Mouse (Mus musculus) embryonic facial prominence, embryonic 12.5 days (tissue): ENCODE measurements around the gene Rab10. TPM values are rescaled to one million over a fixed set of nuclear protein-coding genes. Genes with fewer than 3 reads are reported as not detected.

Experiments used
- ATAC-seq: fragments of 200-750 bp; cut with Nextera tagmentation; 2 replicates; pipeline ENCODE4 v1.8.0; 2017; ENCODE audit not compliant: insufficient number of reproducible peaks, insufficient read depth, low FRiP score, low TSS enrichment
- H3K27ac ChIP-seq: fragments of 300-500 bp; sonication (generic); 2 replicates; pipeline ENCODE4 v1.5.1; 2016; ENCODE audit warnings: mild to moderate bottlenecking
- H3K27me3 ChIP-seq: fragments of 300-500 bp; sonication (generic); 2 replicates; pipeline ENCODE4 v1.6.1; 2016; ENCODE audit warnings: mild to moderate bottlenecking, moderate library complexity
- H3K36me3 ChIP-seq: fragments of 300-500 bp; sonication (generic); 2 replicates; pipeline ENCODE4 v1.6.1; 2016; ENCODE audit warnings: mild to moderate bottlenecking
- H3K4me1 ChIP-seq: fragments of 300-500 bp; sonication (generic); 2 replicates; pipeline ENCODE4 v1.6.1; 2016
- H3K4me2 ChIP-seq: fragments of 300-500 bp; sonication (generic); replicated peaks from 2 replicates; pipeline ENCODE4 v1.6.1; 2016; ENCODE audit warnings: mild to moderate bottlenecking, moderate library complexity
- H3K4me3 ChIP-seq: fragments of 300-500 bp; sonication (generic); 2 replicates; pipeline ENCODE4 v1.5.1; 2016; ENCODE audit warnings: mild to moderate bottlenecking
- H3K9ac ChIP-seq: fragments of 300-500 bp; sonication (generic); 2 replicates; pipeline ENCODE4 v1.6.1; 2016; ENCODE audit warnings: mild to moderate bottlenecking, moderate library complexity
- H3K9me3 ChIP-seq: fragments of 300-500 bp; sonication (generic); 2 replicates; pipeline ENCODE4 v1.6.1; 2016; ENCODE audit warnings: mild to moderate bottlenecking, moderate library complexity
- WGBS: fragments of 180-500 bp; shearing (Covaris S2); methylation state at CpG from one replicate; pipeline ENCODE4 v1.1.7; 2016; 5-methylcytosine and 5-hydroxymethylcytosine counted together
- polyA plus RNA-seq: library from polyadenylated mRNA; unstranded; fragments of >200 nt; fragmentation: Nextera tagmentation; extraction: Ambion mirVana; gene quantifications from 2 replicates; pipeline ENCODE4 v1.2.1, GENCODE M21; 2016

Gene Rab10
- polyA plus RNA-seq, 1 experiment from 2014 or later, result 121 TPM

- WGBS, result 97% methylated on average over 1 of the region's 1 CpGs
- H3K4me3 ChIP-seq, result no peak overlapping the region
- no peak overlapping the region for H3K4me2 ChIP-seq
- peaks cover 9% of the 10 kb centered on the region for H3K36me3 ChIP-seq
- no peak for ATAC-seq
- no peak overlapping the region for H3K9ac ChIP-seq
- no peaks in the 10 kb centered on the region for H3K27me3 ChIP-seq
- no peaks in the 10 kb centered on the region for H3K9me3 ChIP-seq
- H3K27ac ChIP-seq, result no peak overlapping the region
- H3K4me1 ChIP-seq, result no peaks in the 10 kb centered on the region
Measured at GRCm38 (mm10) chr12:3291849-3292248, 17.9 kb downstream of the Rab10 start.

DNA sequence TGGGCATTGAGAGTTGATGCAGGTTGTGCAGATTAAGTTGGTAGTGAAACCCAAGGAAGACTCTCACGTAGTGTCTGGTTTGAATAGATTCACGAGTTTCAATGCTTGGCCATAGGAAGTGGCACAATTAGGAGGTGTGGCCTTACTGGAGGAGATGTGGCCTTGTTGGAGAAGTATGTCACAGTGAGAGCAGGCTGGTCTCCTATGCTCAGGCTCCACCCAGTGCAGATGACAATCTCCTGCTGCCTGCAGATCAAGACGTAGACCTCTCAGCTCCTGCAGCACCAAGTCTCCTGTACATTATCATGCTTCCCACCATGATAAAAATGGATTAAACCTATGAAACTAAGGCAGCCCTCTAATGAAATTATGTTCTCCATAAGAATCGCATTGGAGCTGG, 18.7 kb downstream of the Rab10 start:
- WGBS, result 92% methylated on average over 4 of the region's 4 CpGs

DNA sequence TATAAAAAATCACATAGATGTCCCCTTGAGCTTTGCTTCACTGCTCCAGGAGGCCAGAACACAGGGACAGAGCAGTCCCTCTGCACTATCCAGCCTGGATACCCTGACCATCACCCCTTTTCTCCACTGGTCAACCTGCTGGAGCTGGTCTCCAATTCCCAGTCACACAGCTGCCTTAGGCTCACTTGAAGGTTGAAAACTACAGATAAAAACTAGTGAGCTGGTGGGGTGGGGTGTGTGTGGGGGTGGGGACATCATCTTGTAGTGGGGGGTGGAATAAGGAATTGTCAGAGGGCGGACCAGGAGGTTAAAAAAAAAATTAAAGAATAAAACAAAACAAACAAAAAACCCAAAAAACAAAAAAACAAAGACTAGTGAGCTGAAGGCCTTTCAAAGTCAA, 21.3 kb downstream of the Rab10 start:
- Histone ChIP-seq H3K9ac (no peak overlapping the region), H3K27ac (no peak overlapping the region), H3K4me3 (no peak overlapping the region), H3K4me2 (no peak overlapping the region), H3K4me1 (no peaks in the 10 kb centered on the region), H3K36me3 (peaks cover 9% of the 10 kb centered on the region), H3K27me3 (no peaks in the 10 kb centered on the region), H3K9me3 (no peaks in the 10 kb centered on the region)
- 93% methylated on average over 1 of the region's 1 CpGs for WGBS
- ATAC-seq, result no peak

More for the DNA sequence above, 18.7 kb downstream of the Rab10 start:
- no peaks in the 10 kb centered on the region for H3K27me3 ChIP-seq
- H3K4me3 ChIP-seq, result no peak overlapping the region
- ATAC-seq, result no peak
- no peaks in the 10 kb centered on the region for H3K9me3 ChIP-seq
- H3K36me3 ChIP-seq, result peaks cover 9% of the 10 kb centered on the region
- H3K27ac ChIP-seq, result no peak overlapping the region
- no peaks in the 10 kb centered on the region for H3K4me1 ChIP-seq
- no peak overlapping the region for H3K9ac ChIP-seq
- H3K4me2 ChIP-seq, result no peak overlapping the region

- H3K27me3 ChIP-seq, result no peaks in the 10 kb centered on the region
- H3K36me3 ChIP-seq, result peaks cover under 1% of the 10 kb centered on the region
- 31% methylated on average over 1 of the region's 1 CpGs for WGBS
- H3K9me3 ChIP-seq, result no peaks in the 10 kb centered on the region
- H3K9ac ChIP-seq, result no peak overlapping the region
- ATAC-seq, result no peak
- no peak overlapping the region for H3K4me2 ChIP-seq
- no peak overlapping the region for H3K27ac ChIP-seq
- H3K4me3 ChIP-seq, result no peak overlapping the region
- H3K4me1 ChIP-seq, result no peaks in the 10 kb centered on the region
Measured at GRCm38 (mm10) chr12:3285919-3286318, 23.9 kb downstream of the Rab10 start.

DNA sequence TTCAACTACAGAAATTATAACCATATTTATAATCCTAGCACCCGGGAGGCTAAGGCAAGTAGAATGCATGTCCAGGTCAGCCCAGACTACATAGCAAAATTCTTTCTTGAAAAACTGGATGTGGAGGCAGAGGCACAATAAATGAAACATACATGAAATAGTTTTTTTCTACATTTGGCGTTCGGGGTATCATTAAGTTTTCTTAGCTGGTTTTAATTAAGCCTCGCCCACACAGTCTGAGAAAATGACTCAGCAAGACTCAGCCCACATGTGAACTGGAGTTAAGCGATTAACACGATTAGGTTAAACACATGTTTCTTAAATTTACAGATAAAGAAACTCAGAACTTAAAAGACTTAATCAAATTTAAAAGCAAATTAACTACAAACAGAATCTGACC, 24.4 kb downstream of the Rab10 start:
- no peak for ATAC-seq

DNA sequence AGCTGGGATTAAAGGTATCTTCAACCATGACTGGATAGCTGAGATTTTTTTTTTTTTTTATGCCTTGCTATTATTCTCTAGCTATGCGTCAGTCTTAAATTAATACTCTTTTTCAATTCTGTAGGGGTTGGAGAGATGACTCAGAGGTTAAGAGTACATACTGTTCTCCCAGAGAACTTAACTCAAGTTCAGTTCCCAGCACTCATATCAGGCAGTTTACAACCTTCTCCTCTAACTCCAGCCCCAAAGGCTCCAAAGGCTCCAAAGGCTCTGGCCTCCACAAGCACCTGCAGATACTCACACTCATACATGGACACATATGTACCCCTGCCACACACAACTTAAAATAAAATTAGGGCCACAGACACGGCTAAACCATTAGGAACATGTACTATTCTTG, 25.3 kb downstream of the Rab10 start:
- ATAC-seq, result no peak
- no peaks in the 10 kb centered on the region for H3K4me1 ChIP-seq
- no peak overlapping the region for H3K9ac ChIP-seq
- no peak overlapping the region for H3K4me2 ChIP-seq
- no peak overlapping the region for H3K4me3 ChIP-seq
- 97% methylated on average over 2 of the region's 2 CpGs for WGBS
- no peaks in the 10 kb centered on the region for H3K36me3 ChIP-seq
- H3K9me3 ChIP-seq, result no peaks in the 10 kb centered on the region
- no peaks in the 10 kb centered on the region for H3K27me3 ChIP-seq
- H3K27ac ChIP-seq, result no peak overlapping the region

More for the DNA sequence above, 24.4 kb downstream of the Rab10 start:
- no peak overlapping the region for H3K9ac ChIP-seq
- no peak overlapping the region for H3K4me3 ChIP-seq
- H3K27me3 ChIP-seq, result no peaks in the 10 kb centered on the region
- no peaks in the 10 kb centered on the region for H3K4me1 ChIP-seq
- no peak overlapping the region for H3K27ac ChIP-seq
- WGBS, result 49% methylated on average over 6 of the region's 6 CpGs
- no peaks in the 10 kb centered on the region for H3K9me3 ChIP-seq
- H3K36me3 ChIP-seq, result no peaks in the 10 kb centered on the region
- no peak overlapping the region for H3K4me2 ChIP-seq

DNA sequence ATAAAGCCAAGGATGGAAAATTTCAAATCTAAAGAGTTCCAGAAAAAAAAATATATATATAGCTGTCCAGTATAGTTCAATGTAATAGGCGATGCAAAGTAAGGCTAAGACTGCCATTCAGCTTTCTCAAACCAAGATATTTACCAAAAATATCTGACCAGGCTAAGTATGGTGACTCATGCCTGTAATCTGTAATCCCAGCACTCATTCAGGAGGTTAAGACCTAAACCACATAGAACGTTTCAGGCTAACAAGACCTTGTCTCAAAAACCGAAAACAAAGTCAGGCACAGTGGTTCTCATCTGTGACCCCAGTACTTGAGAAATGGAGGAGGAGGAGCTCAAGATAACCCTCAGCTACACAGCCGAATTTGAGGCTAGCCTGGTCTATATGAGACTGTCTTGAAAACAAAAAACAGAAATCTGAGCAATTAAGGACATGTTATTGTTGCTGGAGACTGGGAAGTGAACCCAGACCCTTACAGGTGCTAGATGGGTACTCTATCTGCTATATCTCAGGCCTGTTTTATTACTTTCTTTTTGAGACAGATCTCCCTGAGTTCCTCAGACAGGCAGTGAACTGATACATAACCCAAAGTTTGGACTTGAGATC, 25.8 kb downstream of the Rab10 start:
- Histone ChIP-seq H3K4me2 (no peak overlapping the region), H3K27ac (no peak overlapping the region), H3K4me3 (no peak overlapping the region), H3K9ac (no peak overlapping the region), H3K27me3 (no peaks in the 10 kb centered on the region), H3K36me3 (no peaks in the 10 kb centered on the region), H3K4me1 (no peaks in the 10 kb centered on the region), H3K9me3 (no peaks in the 10 kb centered on the region)
- WGBS, result 86% methylated on average over 4 of the region's 4 CpGs
- no peak for ATAC-seq

GRCm38 (mm10) chr12:3282954-3283353, 26.8 kb downstream of the Rab10 start:
- WGBS, result 63% methylated on average over 1 of the region's 1 CpGs
- H3K27ac ChIP-seq, result no peak overlapping the region
- H3K4me2 ChIP-seq, result no peak overlapping the region
- H3K4me3 ChIP-seq, result no peak overlapping the region
- H3K27me3 ChIP-seq, result no peaks in the 10 kb centered on the region
- no peak overlapping the region for H3K9ac ChIP-seq
- no peaks in the 10 kb centered on the region for H3K9me3 ChIP-seq
- ATAC-seq, result no peak
- no peaks in the 10 kb centered on the region for H3K4me1 ChIP-seq
- H3K36me3 ChIP-seq, result no peaks in the 10 kb centered on the region

DNA sequence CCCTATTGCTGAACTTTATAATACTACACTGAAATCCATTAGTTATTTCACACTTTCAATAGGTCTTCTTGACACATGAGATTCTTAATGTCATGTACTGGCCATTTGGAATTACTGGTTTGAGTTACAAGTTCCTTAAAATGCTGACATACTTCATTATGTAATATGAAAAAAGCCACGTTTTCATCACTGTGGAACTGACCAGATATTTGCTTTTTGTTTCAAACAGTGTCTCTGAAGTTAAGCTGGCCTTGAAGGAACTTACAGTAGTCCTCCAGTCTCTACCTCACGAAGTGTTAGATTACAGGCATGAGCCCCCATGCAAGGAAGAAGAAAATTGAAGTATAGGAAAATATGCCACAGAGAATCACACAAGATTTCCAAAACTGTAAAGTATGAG, 27.2 kb downstream of the Rab10 start:
- H3K36me3 ChIP-seq, result no peaks in the 10 kb centered on the region
- H3K4me1 ChIP-seq, result no peaks in the 10 kb centered on the region
- H3K27ac ChIP-seq, result no peak overlapping the region
- no peak overlapping the region for H3K4me3 ChIP-seq
- no peak for ATAC-seq
- H3K9ac ChIP-seq, result no peak overlapping the region
- WGBS, result 69% methylated on average over 2 of the region's 2 CpGs
- no peak overlapping the region for H3K4me2 ChIP-seq
- no peaks in the 10 kb centered on the region for H3K27me3 ChIP-seq
- H3K9me3 ChIP-seq, result no peaks in the 10 kb centered on the region

DNA sequence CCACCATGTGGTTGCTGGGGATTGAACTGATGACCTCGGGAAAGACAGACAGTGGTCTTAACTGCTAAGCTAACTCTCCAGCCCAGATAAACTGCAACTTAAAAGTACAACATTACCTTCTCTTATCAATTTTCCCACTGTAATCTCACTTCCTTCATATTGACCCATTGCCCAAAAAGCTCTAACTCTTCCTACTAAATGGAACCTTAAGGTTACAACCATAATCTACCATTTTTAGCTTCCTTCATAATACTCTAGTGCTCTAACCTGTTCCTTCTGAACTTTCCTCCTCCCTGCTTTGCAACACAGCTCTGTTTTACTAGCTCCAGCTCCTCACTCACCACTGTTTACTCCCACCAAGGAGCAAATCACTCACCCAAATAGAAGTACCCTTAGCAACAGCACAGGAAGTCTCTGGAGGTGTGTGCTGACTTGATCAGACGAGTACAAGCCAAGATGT, 30.9 kb downstream of the Rab10 start:
- Histone ChIP-seq H3K4me1 (no peaks in the 10 kb centered on the region), H3K27me3 (no peaks in the 10 kb centered on the region), H3K36me3 (no peaks in the 10 kb centered on the region), H3K9ac (no peak overlapping the region), H3K27ac (no peak overlapping the region), H3K4me3 (no peak overlapping the region), H3K4me2 (no peak overlapping the region), H3K9me3 (no peaks in the 10 kb centered on the region)
- no peak for ATAC-seq
- 83% methylated on average over 2 of the region's 2 CpGs for WGBS

DNA sequence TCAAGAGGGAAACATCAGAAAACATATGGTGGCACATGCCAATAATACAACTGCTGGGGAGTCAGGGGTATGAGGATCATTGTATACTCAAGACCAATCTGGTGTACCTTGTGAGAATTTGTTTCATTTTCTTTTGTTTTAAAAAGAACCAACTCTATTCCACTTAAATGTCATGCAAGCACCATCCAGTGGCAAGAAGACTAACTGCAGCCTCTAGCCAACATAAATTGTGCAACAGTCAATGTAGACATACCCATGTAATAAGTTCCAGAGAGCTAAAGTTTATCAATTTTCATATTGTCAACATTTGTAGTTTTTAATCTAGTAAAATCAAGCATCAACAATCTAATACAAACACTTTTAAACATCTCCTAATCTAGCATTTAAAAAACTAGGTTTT, 39.0 kb downstream of the Rab10 start:
- Histone ChIP-seq H3K9ac (no peak overlapping the region), H3K9me3 (no peaks in the 10 kb centered on the region), H3K27me3 (no peaks in the 10 kb centered on the region), H3K36me3 (no peaks in the 10 kb centered on the region), H3K4me2 (no peak overlapping the region), H3K27ac (no peak overlapping the region), H3K4me3 (no peak overlapping the region), H3K4me1 (no peaks in the 10 kb centered on the region)
- no peak for ATAC-seq

- H3K4me1 ChIP-seq, result no peaks in the 10 kb centered on the region
- H3K4me2 ChIP-seq, result no peak overlapping the region
- no peak overlapping the region for H3K4me3 ChIP-seq
- H3K9me3 ChIP-seq, result no peaks in the 10 kb centered on the region
- H3K9ac ChIP-seq, result no peak overlapping the region
- ATAC-seq, result no peak
- H3K27ac ChIP-seq, result no peak overlapping the region
- H3K36me3 ChIP-seq, result no peaks in the 10 kb centered on the region
- no peaks in the 10 kb centered on the region for H3K27me3 ChIP-seq
- WGBS, result 94% methylated on average over 2 of the region's 2 CpGs
Measured at GRCm38 (mm10) chr12:3267397-3267796, 42.4 kb downstream of the Rab10 start.

DNA sequence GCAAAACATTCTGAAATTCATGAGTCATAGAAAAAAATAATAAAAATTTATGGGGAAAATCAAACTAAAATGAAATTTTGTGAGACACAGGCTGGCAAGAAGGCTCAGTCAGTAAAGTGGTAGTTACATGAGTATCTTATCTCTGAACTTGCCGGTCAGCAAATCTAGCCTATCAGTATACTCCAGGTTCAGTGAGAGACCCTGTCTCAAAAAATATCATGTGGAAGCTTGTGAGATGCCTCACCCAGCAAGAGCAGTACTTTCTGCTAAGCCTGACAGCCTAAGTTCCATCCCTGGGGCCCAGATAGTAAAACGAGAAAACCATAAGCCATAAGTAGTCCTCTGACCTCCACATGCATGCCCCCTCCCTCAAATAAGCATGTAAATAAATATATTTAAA, 44.6 kb downstream of the Rab10 start:
- H3K9me3 ChIP-seq, result no peaks in the 10 kb centered on the region
- no peak overlapping the region for H3K27ac ChIP-seq
- ATAC-seq, result no peak
- no peaks in the 10 kb centered on the region for H3K27me3 ChIP-seq
- no peak overlapping the region for H3K4me2 ChIP-seq
- H3K9ac ChIP-seq, result no peak overlapping the region
- WGBS, result 89% methylated on average over 2 of the region's 2 CpGs
- H3K36me3 ChIP-seq, result peaks cover 7% of the 10 kb centered on the region; the same call in 1 of the 2 replicates
- no peak overlapping the region for H3K4me3 ChIP-seq
- H3K4me1 ChIP-seq, result no peaks in the 10 kb centered on the region
